Mouse (Mus musculus): ENCODE results near the gene Fkbp11. TPM values are rescaled to one million over a fixed set of nuclear protein-coding genes. Genes with fewer than 3 reads are reported as not detected.

Fkbp11 gene
- total RNA-seq, 1 experiment from 2014 or later: 7.7 TPM

- no peak for DNase-seq
Observed at GRCm38 (mm10) chr15:98740219-98740618, 12.2 kb upstream of the Fkbp11 start.

- no peak for DNase-seq
Observed at GRCm38 (mm10) chr15:98738796-98739195, 10.8 kb upstream of the Fkbp11 start.

- peak; percentile 49 for DNase-seq
Observed at GRCm38 (mm10) chr15:98737881-98738280, 9.9 kb upstream of the Fkbp11 start.

- no peak for DNase-seq
Observed at GRCm38 (mm10) chr15:98736521-98736920, 8.5 kb upstream of the Fkbp11 start.

GRCm38 (mm10) chr15:98733976-98734566, 6.1 kb upstream of the Fkbp11 start:
- no peak for DNase-seq

- no peak for DNase-seq
Observed at GRCm38 (mm10) chr15:98733370-98733769, 5.4 kb upstream of the Fkbp11 start.

- no peak for DNase-seq
Observed at GRCm38 (mm10) chr15:98732006-98732531, 4.1 kb upstream of the Fkbp11 start.

GRCm38 (mm10) chr15:98730790-98731189, 2.8 kb upstream of the Fkbp11 start:
- DNase-seq: no peak

- DNase-seq: no peak
Observed at GRCm38 (mm10) chr15:98729791-98730545, 2.0 kb upstream of the Fkbp11 start.

GRCm38 (mm10) chr15:98728366-98728765, 368 bp upstream of the Fkbp11 start:
- peak; percentile 47 for DNase-seq

- no peak for DNase-seq
Observed at GRCm38 (mm10) chr15:98726746-98727145, 1.3 kb downstream of the Fkbp11 start.

GRCm38 (mm10) chr15:98726079-98726478, 1.9 kb downstream of the Fkbp11 start:
- DNase-seq: no peak

GRCm38 (mm10) chr15:98724441-98724840, 3.6 kb downstream of the Fkbp11 start:
- DNase-seq: no peak

- peak; percentile 21 for DNase-seq
Observed at GRCm38 (mm10) chr15:98722854-98723253, 5.1 kb downstream of the Fkbp11 start.

GRCm38 (mm10) chr15:98722191-98722590, 5.8 kb downstream of the Fkbp11 start:
- no peak for DNase-seq

- no peak for DNase-seq
Observed at GRCm38 (mm10) chr15:98717301-98717700, 10.7 kb downstream of the Fkbp11 start.

GRCm38 (mm10) chr15:98714230-98714652, 13.8 kb downstream of the Fkbp11 start:
- peak; percentile 40 for DNase-seq

- DNase-seq: peak; percentile 87
Observed at GRCm38 (mm10) chr15:98710442-98710841, 17.6 kb downstream of the Fkbp11 start.

GRCm38 (mm10) chr15:98707766-98708372, 20.1 kb downstream of the Fkbp11 start, which contains the start of gene Ccdc65:
Gene Ccdc65, plus strand, starts transcription at chr15:98708207.
- peak; percentile 92 for DNase-seq

- DNase-seq: no peak
Observed at GRCm38 (mm10) chr15:98704312-98704711, 23.7 kb downstream of the Fkbp11 start.

GRCm38 (mm10) chr15:98699190-98700105, 28.6 kb downstream of the Fkbp11 start:
- peak; percentile 94 for DNase-seq

- no peak for DNase-seq
Observed at GRCm38 (mm10) chr15:98696216-98696615, 31.8 kb downstream of the Fkbp11 start.
